Mouse (Mus musculus) lung, postnatal 0 days (tissue): ENCODE data around the gene Gm44973.

Source experiments
- CTCF ChIP-seq: IDR thresholded peaks from 2 replicates; pipeline ENCODE4 v1.5.1; 2016; ENCODE audit warnings: antibody characterized with exemption, mild to moderate bottlenecking
- EP300 ChIP-seq: IDR thresholded peaks from 2 replicates; pipeline ENCODE4 v1.6.1; 2016; ENCODE audit warnings: antibody characterized with exemption, mild to moderate bottlenecking, control low read depth

DNA sequence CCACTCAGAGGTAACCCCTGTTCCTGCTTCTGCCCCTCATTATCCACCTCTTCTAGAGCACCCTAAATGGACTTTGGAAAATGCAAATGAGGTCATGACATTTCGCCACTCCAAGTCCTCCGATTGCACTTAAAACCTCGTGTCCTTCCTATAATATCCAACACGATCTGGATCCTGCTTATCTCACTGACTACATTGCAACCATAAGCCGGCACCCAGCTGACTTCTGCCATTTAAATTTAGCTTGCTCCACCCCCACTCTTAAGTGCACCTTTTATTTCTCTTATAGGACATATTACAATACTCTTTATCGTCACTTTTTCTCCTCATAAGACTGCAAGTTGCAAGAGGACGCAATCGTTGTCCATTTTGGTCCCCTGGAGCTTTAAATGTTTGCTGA lies 22.2 kb downstream of the Gm44973 start:
- TF ChIP-seq EP300: no peak
- TF ChIP-seq CTCF: no peak
